Mouse (Mus musculus): ENCODE data around the gene Msrb1. TPM values are rescaled to one million over a fixed set of nuclear protein-coding genes. Genes with fewer than 3 reads are reported as not detected.

Msrb1 gene
- polyA plus RNA-seq, 1 experiment from 2014 or later: 59.8 TPM

DNA sequence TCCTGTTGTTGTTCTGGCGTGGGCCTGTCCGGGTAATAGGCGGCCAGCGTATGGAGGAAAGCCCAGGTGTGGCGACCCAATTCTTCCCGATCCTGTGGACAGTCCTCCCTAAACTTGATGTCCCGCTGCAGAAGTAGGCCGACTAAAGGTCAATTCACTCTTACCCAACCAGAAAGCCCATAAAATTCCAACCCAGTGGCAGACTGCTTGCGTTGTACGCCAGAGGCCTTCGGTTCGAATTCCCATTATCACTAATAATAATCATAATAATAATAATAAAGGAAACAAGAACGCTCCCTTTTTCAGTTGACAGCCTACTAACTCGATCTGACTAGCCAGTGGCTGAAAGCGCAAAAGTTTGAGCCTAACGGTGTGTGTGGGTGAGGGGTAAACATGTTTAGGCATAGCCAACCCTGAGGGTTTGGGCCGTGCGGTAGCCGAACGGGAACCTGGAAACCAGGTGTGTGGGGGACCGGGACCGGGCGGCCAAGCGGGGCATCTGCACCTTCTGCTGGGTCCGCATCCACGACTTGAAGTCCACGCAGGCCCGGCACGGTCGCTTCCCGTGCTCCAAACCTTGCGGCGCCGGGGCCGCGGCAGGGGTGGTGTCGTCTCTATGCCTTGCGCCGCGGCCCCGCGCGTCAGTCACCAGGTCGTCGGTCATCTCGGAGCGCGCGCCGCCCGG is 41.0 kb upstream of the Msrb1 start:
- H3K4me1 ChIP-seq (ENCODE audit: insufficient read depth, low read depth, low read length): no peaks in the 10 kb centered on the region
- TF ChIP-seq CTCF (IDR thresholded peaks at IDR 0.05) (no peak), EP300 (IDR thresholded peaks at IDR 0.05) (no peak)
- H3K36me3 ChIP-seq (ENCODE audit: insufficient read depth, low read length): 0 out of 2 replicates have a peak, but pooled peaks cover 3% of the 10 kb centered on the region
- DNase-seq (ENCODE audit: low spot score): no peak
- H3K9me3 ChIP-seq (ENCODE audit: low read length): no peaks in the 10 kb centered on the region
- H3K9ac ChIP-seq (replicated peaks; ENCODE audit: low read depth): peak overlapping the region; percentile 59
- H3K4me2 ChIP-seq (replicated peaks; ENCODE audit: low read depth, low read length): peak overlapping the region; percentile 82
- H3K27me3 ChIP-seq (replicated peaks; ENCODE audit: insufficient read depth, low read length): 0 out of 2 replicates have a peak, but pooled peaks cover 2% of the 10 kb centered on the region
- WGBS: 6% methylated on average over 46 of the region's 51 CpGs
- no peak for ATAC-seq
- H3K4me3 ChIP-seq (ENCODE audit: low read depth, low read length): peak overlapping the region; percentile 69
- H3K27ac ChIP-seq (ENCODE audit: low read length): peak overlapping the region; percentile 78

DNA sequence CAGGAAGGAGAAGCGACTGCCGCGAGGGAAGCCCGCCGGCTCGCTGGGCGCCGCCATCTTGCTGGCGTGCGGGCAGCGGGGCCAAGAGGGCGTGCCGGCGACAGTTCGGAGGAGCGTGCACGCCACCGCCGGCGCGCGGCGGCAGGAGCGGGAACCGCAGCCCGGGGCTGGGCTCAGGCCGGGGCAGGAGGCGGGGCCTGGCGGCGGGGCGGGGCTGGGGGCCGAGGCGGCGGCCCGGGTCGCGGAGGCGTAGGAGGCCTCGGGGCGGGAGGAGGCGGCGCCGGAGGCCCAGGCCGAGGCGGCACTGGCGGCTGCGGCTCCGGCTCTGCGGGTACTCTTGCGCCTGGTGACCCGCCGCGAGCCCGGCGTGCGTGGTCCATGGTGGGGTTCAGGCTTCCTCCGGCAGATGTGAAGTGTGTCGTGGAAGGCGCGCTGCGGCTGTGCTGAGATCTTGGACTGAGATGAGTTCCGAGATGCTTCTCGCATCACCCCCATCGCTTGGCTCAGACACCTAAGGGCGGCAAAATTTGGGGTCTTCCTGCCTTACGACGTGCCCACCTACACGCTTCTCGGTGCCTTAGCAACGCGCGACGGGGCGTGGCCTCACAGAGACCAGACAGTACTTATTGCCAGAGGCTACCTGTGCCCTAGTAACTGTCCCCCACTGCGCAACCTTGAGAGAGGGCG is 40.3 kb upstream of the Msrb1 start, which contains the start of the genes Gfer and Noxo1:
TSS of gene Gfer (minus strand) at position 146 of the 687 bp plus-strand sequence.
TSS of gene Noxo1 (plus strand) at position 224 of the 687 bp plus-strand sequence.
- 1% methylated on average over 69 of the region's 76 CpGs for WGBS
- no peaks in the 10 kb centered on the region for H3K27me3 ChIP-seq (replicated peaks; ENCODE audit: insufficient read depth, low read length)
- ATAC-seq (peak; percentile 96), DNase-seq (ENCODE audit: low spot score) (peak; percentile 94)
- TF ChIP-seq EP300 (IDR thresholded peaks at IDR 0.05): no peak
- TF ChIP-seq CTCF (IDR thresholded peaks at IDR 0.05): peak; percentile 50
- H3K4me1 ChIP-seq (ENCODE audit: insufficient read depth, low read depth, low read length): no peaks in the 10 kb centered on the region
- peak within 1 kb of the TSS; percentile 82 for H3K4me2 ChIP-seq (replicated peaks; ENCODE audit: low read depth, low read length)
- peak within 1 kb of the TSS; percentile 69 for H3K4me3 ChIP-seq (ENCODE audit: low read depth, low read length)
- peak within 1 kb of the TSS; percentile 78 for H3K27ac ChIP-seq (ENCODE audit: low read length)
- peak within 1 kb of the TSS; percentile 59 for H3K9ac ChIP-seq (replicated peaks; ENCODE audit: low read depth)
- H3K36me3 ChIP-seq (ENCODE audit: insufficient read depth, low read length): 0 out of 2 replicates have a peak, but pooled peaks cover 6% of the 10 kb centered on the region
- no peaks in the 10 kb centered on the region for H3K9me3 ChIP-seq (ENCODE audit: low read length)

DNA sequence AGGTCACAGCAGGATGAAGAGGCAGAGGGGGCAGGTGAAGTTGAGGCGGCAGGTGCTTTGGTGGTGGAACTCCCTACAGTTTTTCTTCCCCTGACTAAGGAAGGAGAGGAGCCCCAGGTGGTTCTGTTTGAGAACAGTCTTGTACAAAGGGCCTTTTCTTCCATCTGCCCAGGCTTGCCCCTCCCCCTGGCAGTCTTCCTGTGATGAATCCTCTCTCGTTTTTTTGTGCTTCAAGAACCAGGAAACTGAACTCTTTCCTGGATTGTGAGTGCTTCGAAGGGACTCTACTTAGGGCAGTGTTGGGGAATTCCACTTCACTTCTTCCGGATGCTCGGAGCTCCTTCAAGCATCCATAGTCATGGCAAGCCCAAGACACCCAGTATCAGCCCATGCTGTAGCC is 38.5 kb upstream of the Msrb1 start:
- Histone ChIP-seq H3K4me3 (ENCODE audit: low read depth, low read length) (no peak overlapping the region), H3K27me3 (replicated peaks; ENCODE audit: insufficient read depth, low read length) (no peaks in the 10 kb centered on the region), H3K36me3 (ENCODE audit: insufficient read depth, low read length) (peaks cover 10% of the 10 kb centered on the region; the same call in 1 of the 2 replicates), H3K9me3 (ENCODE audit: low read length) (no peaks in the 10 kb centered on the region), H3K27ac (ENCODE audit: low read length) (no peak overlapping the region), H3K4me1 (ENCODE audit: insufficient read depth, low read depth, low read length) (no peaks in the 10 kb centered on the region), H3K4me2 (replicated peaks; ENCODE audit: low read depth, low read length) (no peak overlapping the region), H3K9ac (replicated peaks; ENCODE audit: low read depth) (no peak overlapping the region)
- WGBS: 10% methylated on average over 5 of the region's 5 CpGs
- DNase-seq (ENCODE audit: low spot score): peak; percentile 63
- ATAC-seq: no peak
- no peak for TF ChIP-seq EP300 (IDR thresholded peaks at IDR 0.05)
- no peak for TF ChIP-seq CTCF (IDR thresholded peaks at IDR 0.05)

DNA sequence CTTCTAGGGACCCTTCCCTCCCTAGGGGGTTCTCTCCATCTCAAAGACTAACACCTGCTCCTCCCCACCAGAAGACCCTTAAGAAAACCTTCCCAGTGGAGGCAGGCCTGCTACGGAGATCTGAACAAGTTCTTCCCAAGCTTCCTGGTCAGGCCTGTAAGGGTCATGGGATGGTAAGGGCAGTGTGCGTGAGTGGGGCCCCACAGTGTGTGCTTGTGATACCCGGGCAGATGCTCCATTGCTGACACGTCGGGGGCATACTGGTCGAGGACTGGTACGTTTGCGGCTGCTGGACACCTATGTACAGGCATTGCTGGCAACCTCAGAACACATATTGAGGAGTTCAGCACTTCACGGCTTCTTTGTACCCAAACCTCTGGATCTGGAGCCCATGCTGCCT is 37.7 kb upstream of the Msrb1 start:
- Histone ChIP-seq H3K9me3 (ENCODE audit: low read length) (no peaks in the 10 kb centered on the region), H3K4me1 (ENCODE audit: insufficient read depth, low read depth, low read length) (no peaks in the 10 kb centered on the region), H3K4me3 (ENCODE audit: low read depth, low read length) (no peak overlapping the region), H3K27ac (ENCODE audit: low read length) (no peak overlapping the region), H3K36me3 (ENCODE audit: insufficient read depth, low read length) (peaks cover 10% of the 10 kb centered on the region; the same call in 1 of the 2 replicates), H3K9ac (replicated peaks; ENCODE audit: low read depth) (no peak overlapping the region), H3K4me2 (replicated peaks; ENCODE audit: low read depth, low read length) (no peak overlapping the region), H3K27me3 (replicated peaks; ENCODE audit: insufficient read depth, low read length) (no peaks in the 10 kb centered on the region)
- TF ChIP-seq CTCF (IDR thresholded peaks at IDR 0.05) (no peak), EP300 (IDR thresholded peaks at IDR 0.05) (no peak)
- DNase-seq (ENCODE audit: low spot score) (no peak), ATAC-seq (no peak)
- 55% methylated on average over 9 of the region's 9 CpGs for WGBS

DNA sequence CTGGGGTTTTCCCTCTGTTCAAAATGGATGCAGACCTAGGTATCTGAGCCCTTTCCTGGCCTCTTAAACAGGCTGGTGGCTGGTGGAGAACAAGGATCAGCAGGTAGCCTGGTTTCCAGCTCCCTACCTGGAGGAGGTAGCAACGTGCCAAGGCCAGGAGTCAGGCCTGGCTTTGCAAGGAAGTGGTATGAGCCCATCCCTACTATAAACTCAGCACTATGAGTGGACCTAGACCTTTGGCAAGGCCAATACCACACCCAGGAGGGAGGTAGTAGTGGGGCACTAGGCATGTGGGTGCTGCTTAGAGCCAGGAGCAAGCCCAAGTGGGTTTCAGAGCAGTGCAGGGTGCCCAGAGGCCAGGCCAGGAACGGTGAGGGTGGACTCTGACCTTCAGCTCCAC is 37.0 kb upstream of the Msrb1 start:
- 77% methylated on average over 2 of the region's 2 CpGs for WGBS
- TF ChIP-seq CTCF (IDR thresholded peaks at IDR 0.05): no peak
- no peak for TF ChIP-seq EP300 (IDR thresholded peaks at IDR 0.05)
- no peak for ATAC-seq

DNA sequence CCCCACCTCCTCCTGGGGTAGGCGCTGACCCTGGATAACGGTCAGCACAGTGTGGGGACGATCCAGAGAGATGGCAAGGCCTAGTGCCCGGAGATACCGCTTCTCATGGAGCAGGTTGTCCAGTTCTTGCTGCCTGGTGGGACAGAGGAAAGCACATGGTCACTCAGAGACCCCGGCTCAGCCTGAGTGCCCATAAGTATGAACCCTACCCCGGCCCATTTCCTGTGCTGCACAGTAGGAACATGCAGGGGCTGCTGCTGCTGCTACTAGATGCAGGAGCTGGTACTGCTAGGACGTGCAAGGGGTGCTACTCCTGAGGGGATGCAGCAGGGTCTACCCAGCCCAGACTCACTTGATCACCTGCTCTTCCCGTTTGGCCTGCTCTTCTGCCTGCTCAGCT is 35.2 kb upstream of the Msrb1 start:
- WGBS: 86% methylated on average over 9 of the region's 9 CpGs
- TF ChIP-seq CTCF (IDR thresholded peaks at IDR 0.05) (no peak), EP300 (IDR thresholded peaks at IDR 0.05) (no peak)

More for the DNA sequence above, 37.0 kb upstream of the Msrb1 start:
- Histone ChIP-seq H3K27ac (ENCODE audit: low read length) (no peak overlapping the region), H3K27me3 (replicated peaks; ENCODE audit: insufficient read depth, low read length) (no peaks in the 10 kb centered on the region), H3K4me2 (replicated peaks; ENCODE audit: low read depth, low read length) (no peak overlapping the region), H3K9me3 (ENCODE audit: low read length) (no peaks in the 10 kb centered on the region), H3K4me1 (ENCODE audit: insufficient read depth, low read depth, low read length) (no peaks in the 10 kb centered on the region), H3K9ac (replicated peaks; ENCODE audit: low read depth) (no peak overlapping the region), H3K4me3 (ENCODE audit: low read depth, low read length) (no peak overlapping the region), H3K36me3 (ENCODE audit: insufficient read depth, low read length) (peaks cover 10% of the 10 kb centered on the region; the same call in 1 of the 2 replicates)
- no peak for DNase-seq (ENCODE audit: low spot score)

More for the DNA sequence above, 35.2 kb upstream of the Msrb1 start:
- Histone ChIP-seq H3K9me3 (ENCODE audit: low read length) (no peaks in the 10 kb centered on the region), H3K36me3 (ENCODE audit: insufficient read depth, low read length) (peaks cover 10% of the 10 kb centered on the region; the same call in 1 of the 2 replicates), H3K27ac (ENCODE audit: low read length) (no peak overlapping the region), H3K4me1 (ENCODE audit: insufficient read depth, low read depth, low read length) (no peaks in the 10 kb centered on the region), H3K27me3 (replicated peaks; ENCODE audit: insufficient read depth, low read length) (no peaks in the 10 kb centered on the region), H3K9ac (replicated peaks; ENCODE audit: low read depth) (no peak overlapping the region), H3K4me2 (replicated peaks; ENCODE audit: low read depth, low read length) (no peak overlapping the region), H3K4me3 (ENCODE audit: low read depth, low read length) (no peak overlapping the region)
- ATAC-seq (no peak), DNase-seq (ENCODE audit: low spot score) (no peak)
